ENCODE assay signal across 11 mouse cellular contexts in genomic region chr11:60130516-60130915, GRCm38 (mm10). TPM values are rescaled to one million over a fixed set of nuclear protein-coding genes. Genes with fewer than 3 reads are reported as not detected.
A peak's percentile ranks its signal among the peaks of the same experiment; 100 is the strongest.
DNase-seq lines count a peak whose midpoint lies in the region; ATAC-seq and TF ChIP-seq lines count a peak whose summit lies in the region.
"Had no signal": no experiment of that assay in that cellular context is flagged by ENCODE, and none has a peak within 500 bp of the region (broad histone marks: within the 10 kb centered on the region; RNA-seq: fewer than 3 reads in every experiment).

No protein-coding gene starts in this region.

- H3K4me2 ChIP-seq in heart, embryonic 12.5 days: 0 out of 2 replicates have a peak overlapping the region, but pooled peaks have one; percentile 17
- no peak overlapping the region for H3K4me2 ChIP-seq in lung, embryonic 15.5 days
- H3K4me2 ChIP-seq: forebrain, embryonic 15.5 days had no signal

- DNase-seq in heart, adult 18-20 months: no peak
- DNase-seq in lung, postnatal 36 days: no peak
- peak; percentile 64 for DNase-seq in thymus, adult 2 months
- no peak for DNase-seq in adrenal gland, postnatal 4 days (ENCODE audit: low spot score in 2 of 2)
- DNase-seq in left cerebral cortex, adult 8-10 months (ENCODE audit: low spot score in 2 of 2): no peak
- DNase-seq: cerebellum, postnatal 14 days; kidney, adult 18-20 months had no signal

- no peak overlapping the region for H3K4me3 ChIP-seq in heart, embryonic 12.5 days
- no peak overlapping the region for H3K4me3 ChIP-seq in lung, embryonic 15.5 days
- H3K4me3 ChIP-seq in thymus, adult 2 months (ENCODE audit: control insufficient read depth, insufficient read depth, low read length): no peak overlapping the region
- H3K4me3 ChIP-seq: forebrain, embryonic 15.5 days had no signal

- peak overlapping the region; percentile 78 for H3K27ac ChIP-seq in heart, embryonic 12.5 days (ENCODE audit: poor library complexity, severe bottlenecking)
- peak overlapping the region; percentile 68 for H3K27ac ChIP-seq in lung, embryonic 15.5 days
- peak overlapping the region; percentile 67; the same call in 1 of the 2 replicates for H3K27ac ChIP-seq in thymus, adult 2 months (ENCODE audit: control insufficient read depth, insufficient read depth, low read length)
- H3K27ac ChIP-seq: forebrain, embryonic 15.5 days had no signal

- peaks cover 92% of the 10 kb centered on the region for H3K4me1 ChIP-seq in heart, embryonic 12.5 days (replicated peaks)
- peaks cover 60% of the 10 kb centered on the region for H3K4me1 ChIP-seq in lung, embryonic 15.5 days
- peaks cover 30% of the 10 kb centered on the region for H3K4me1 ChIP-seq in thymus, adult 2 months (replicated peaks; ENCODE audit: control insufficient read depth, insufficient read depth, low read length)

- 32% methylated on average over 6 of the region's 6 CpGs for WGBS in heart, embryonic 12.5 days
- WGBS in lung, embryonic 15.5 days: 35% methylated on average over 6 of the region's 6 CpGs
- WGBS in thymus, adult 2 months: 13% methylated on average over 6 of the region's 6 CpGs

- TF ChIP-seq POLR2A in thymus, adult 2 months (IDR thresholded peaks at IDR 0.05; ENCODE audit: control insufficient read depth, extremely low read depth, insufficient read depth, low read length, poor library complexity): no peak

- no peaks in the 10 kb centered on the region for H3K27me3 ChIP-seq in heart, embryonic 12.5 days (replicated peaks)
- H3K27me3 ChIP-seq in lung, embryonic 15.5 days: no peaks in the 10 kb centered on the region
- H3K27me3 ChIP-seq in thymus, adult 2 months (ENCODE audit: control insufficient read depth, insufficient read depth, low read length): no peaks in the 10 kb centered on the region
- H3K27me3 ChIP-seq: forebrain, embryonic 15.5 days had no signal

- H3K9me3 ChIP-seq in heart, embryonic 12.5 days (replicated peaks): no peaks in the 10 kb centered on the region
- no peaks in the 10 kb centered on the region for H3K9me3 ChIP-seq in lung, embryonic 15.5 days
- H3K9me3 ChIP-seq: forebrain, embryonic 15.5 days had no signal

- H3K36me3 ChIP-seq in heart, embryonic 12.5 days: no peaks in the 10 kb centered on the region
- no peaks in the 10 kb centered on the region for H3K36me3 ChIP-seq in lung, embryonic 15.5 days
- H3K36me3 ChIP-seq in thymus, adult 2 months (ENCODE audit: control insufficient read depth, insufficient read depth, low read length): no peaks in the 10 kb centered on the region
- H3K36me3 ChIP-seq: forebrain, embryonic 15.5 days had no signal

- no peak for TF ChIP-seq CTCF in thymus, adult 2 months (IDR thresholded peaks at IDR 0.05; ENCODE audit: borderline replicate concordance, control insufficient read depth, extremely low read depth, insufficient read depth, low read length, poor library complexity)

- H3K9ac ChIP-seq in heart, embryonic 12.5 days: peak overlapping the region; percentile 37
- no peak overlapping the region for H3K9ac ChIP-seq in lung, embryonic 15.5 days
- H3K9ac ChIP-seq: forebrain, embryonic 15.5 days had no signal

- ATAC-seq in heart, embryonic 12.5 days (ENCODE audit: insufficient number of reproducible peaks, low FRiP score): no peak
- no peak for ATAC-seq in lung, embryonic 15.5 days (ENCODE audit: borderline replicate concordance, extremely low read depth, low FRiP score, low TSS enrichment)
- peak; percentile 91 to 92 for ATAC-seq in hematopoietic stem cell, adult 5-6 weeks (replicated peaks in 1 of 2; ENCODE audit: insufficient read depth in 1 of 2, low FRiP score in 2 of 2, low TSS enrichment in 1 of 2, low read depth in 1 of 2, poor library complexity in 2 of 2, severe bottlenecking in 2 of 2)
- ATAC-seq: forebrain, embryonic 15.5 days had no signal

RNA-seq across cellular contexts. Expression of gene Rai1, which starts 25.7 kb away (rescaled TPM):
- 22.2 and 29.9 TPM in 2 replicates for polyA plus RNA-seq in heart, embryonic 12.5 days (2016; fragmentation: Nextera tagmentation; extraction: Ambion mirVana)
- total RNA-seq in heart, adult 18-20 months (2021): 10 to 100 TPM; 18.0 to 23.0 TPM
- 27.9 and 28.2 TPM in 2 replicates for polyA plus RNA-seq in lung, embryonic 15.5 days (2015; fragmentation: Nextera tagmentation; extraction: Ambion mirVana)
- total RNA-seq in hematopoietic stem cell, adult 5-6 weeks (2017): 20.8 and 20.9 TPM in 2 replicates
- polyA plus RNA-seq in thymus, adult 2 months (2012; rRNA removed): 205 and 240 TPM in 2 replicates
- 10 to 100 TPM; 61.4 to 69.8 TPM for total RNA-seq in adrenal gland, postnatal 4 days (2021)
- 10 to 100 TPM; 69.5 to 78.3 (median 71.5) TPM for total RNA-seq in left cerebral cortex, adult 8-10 months (2022)

Comparison
In these comparisons a context has a peak if more than half of its experiments do, and no peak if none do; other contexts are left out.
1. ATAC-seq: peak in hematopoietic stem cell, adult 5-6 weeks (2 of 2); none in heart, embryonic 12.5 days (single experiment) and lung, embryonic 15.5 days (single experiment).
2. Peak in every context shown above with its lines, with median percentiles within 50 percentile points of each other: H3K27ac ChIP-seq.